Mouse (Mus musculus): ENCODE data around the gene Psmd7.

- no peak for TF ChIP-seq CTCF (IDR thresholded peaks at IDR 0.05; ENCODE audit: borderline replicate concordance, control insufficient read depth, extremely low read depth, insufficient read depth, low read length, poor library complexity)
- no peak for TF ChIP-seq POLR2A (IDR thresholded peaks at IDR 0.05; ENCODE audit: control insufficient read depth, extremely low read depth, insufficient read depth, low read length, poor library complexity)
Observed at GRCm38 (mm10) chr8:107562164-107562563, 26.1 kb downstream of the Psmd7 start.
